10 mouse cellular contexts compared by ENCODE assay signal in the genomic region with DNA sequence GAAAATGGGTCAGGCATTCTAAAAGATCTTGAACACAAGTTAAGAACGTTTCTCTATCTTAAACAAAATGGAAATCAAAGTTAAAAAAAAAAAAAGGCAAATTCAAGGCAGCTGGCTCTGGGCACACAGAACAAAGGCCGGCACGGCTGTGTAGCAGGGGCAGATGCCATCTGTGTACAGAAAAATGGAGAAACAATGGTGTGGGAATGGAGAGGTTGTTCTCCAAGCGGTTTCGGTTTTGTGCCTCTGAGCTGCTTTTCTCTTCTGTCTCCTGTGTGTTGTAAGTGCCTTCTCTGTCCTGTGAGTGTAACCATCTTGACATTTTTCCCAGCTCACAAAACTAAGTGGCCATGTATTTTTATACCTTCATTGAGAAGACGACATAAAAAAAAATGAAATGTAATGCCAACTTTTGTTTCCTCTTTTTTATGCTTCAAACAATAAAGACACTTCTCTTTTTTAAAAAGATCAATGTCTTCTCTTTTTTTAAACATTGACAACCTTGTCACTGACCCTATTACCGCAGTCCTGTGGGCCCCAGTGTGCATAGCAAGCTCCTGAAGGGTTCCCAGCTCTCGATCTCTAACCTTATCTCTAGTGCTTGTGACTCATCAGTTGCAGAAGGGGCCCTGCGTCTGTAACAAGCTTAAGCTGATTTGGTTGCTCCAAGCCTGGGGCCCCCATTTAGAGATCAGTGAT.
A peak's percentile ranks its signal among the peaks of the same experiment; 100 is the strongest.
DNase-seq lines count a peak whose midpoint lies in the region; ATAC-seq and TF ChIP-seq lines count a peak whose summit lies in the region.
"Had no signal": no experiment of that assay in that cellular context is flagged by ENCODE, and none has a peak within 500 bp of the region (broad histone marks: within the 10 kb centered on the region; RNA-seq: fewer than 3 reads in every experiment).

No protein-coding gene starts in this region.

- no peak for TF ChIP-seq CTCF in bone marrow, adult 2 months (IDR thresholded peaks at IDR 0.05; ENCODE audit: control insufficient read depth, insufficient read depth, low read length)

- peaks cover 5% of the 10 kb centered on the region for H3K4me1 ChIP-seq in bone marrow, adult 2 months (ENCODE audit: control insufficient read depth, insufficient read depth, low read length)
- H3K4me1 ChIP-seq in hindbrain, embryonic 13.5 days (replicated peaks): peaks cover 15% of the 10 kb centered on the region
- H3K4me1 ChIP-seq in midbrain, embryonic 12.5 days: peaks cover 13% of the 10 kb centered on the region

- 18% methylated on average over 9 of the region's 9 CpGs for WGBS in bone marrow, adult 2 months
- WGBS in hindbrain, embryonic 13.5 days: 34% methylated on average over 9 of the region's 9 CpGs
- WGBS in midbrain, embryonic 12.5 days: 51% methylated on average over 9 of the region's 9 CpGs

- no peaks in the 10 kb centered on the region for H3K9me3 ChIP-seq in hindbrain, embryonic 13.5 days
- no peaks in the 10 kb centered on the region for H3K9me3 ChIP-seq in midbrain, embryonic 12.5 days

- no peak for TF ChIP-seq POLR2A in bone marrow, adult 2 months (IDR thresholded peaks at IDR 0.05; ENCODE audit: borderline replicate concordance, control insufficient read depth, low read depth, low read length)

- H3K27me3 ChIP-seq in hindbrain, embryonic 13.5 days: no peaks in the 10 kb centered on the region
- no peaks in the 10 kb centered on the region for H3K27me3 ChIP-seq in midbrain, embryonic 12.5 days

- H3K9ac ChIP-seq in hindbrain, embryonic 13.5 days: no peak overlapping the region
- H3K9ac ChIP-seq in midbrain, embryonic 12.5 days (replicated peaks): no peak overlapping the region

- 0 out of 2 replicates have a peak overlapping the region, but pooled peaks have one; percentile 3 for H3K27ac ChIP-seq in bone marrow, adult 2 months (ENCODE audit: control insufficient read depth, insufficient read depth, low read depth, low read length, poor library complexity)
- peak overlapping the region; percentile 35; the same call in 1 of the 2 replicates for H3K27ac ChIP-seq in hindbrain, embryonic 13.5 days
- H3K27ac ChIP-seq in midbrain, embryonic 12.5 days (replicated peaks): peak overlapping the region; percentile 56
- H3K27ac ChIP-seq: left cerebral cortex, adult 2 months had no signal

- no peak overlapping the region for H3K4me3 ChIP-seq in bone marrow, adult 2 months (replicated peaks; ENCODE audit: control insufficient read depth, low read depth, low read length)
- no peak overlapping the region for H3K4me3 ChIP-seq in hindbrain, embryonic 13.5 days
- H3K4me3 ChIP-seq in midbrain, embryonic 12.5 days: no peak overlapping the region
- H3K4me3 ChIP-seq: left cerebral cortex, adult 2 months had no signal

- peak; percentile 73; the same call in 1 of the 2 replicates for ATAC-seq in hindbrain, embryonic 13.5 days (ENCODE audit: low FRiP score)
- ATAC-seq in midbrain, embryonic 12.5 days (ENCODE audit: low FRiP score, low read depth): peak; percentile 80

- H3K36me3 ChIP-seq in hindbrain, embryonic 13.5 days: peaks cover 2% of the 10 kb centered on the region; the same call in 1 of the 2 replicates
- H3K36me3 ChIP-seq in midbrain, embryonic 12.5 days: 0 out of 2 replicates have a peak, but pooled peaks cover 2% of the 10 kb centered on the region

- no peak overlapping the region for H3K4me2 ChIP-seq in hindbrain, embryonic 13.5 days
- H3K4me2 ChIP-seq in midbrain, embryonic 12.5 days (replicated peaks): no peak overlapping the region

- DNase-seq in CD4-positive helper T cell, adult 2 months (ENCODE audit: low read depth, low spot score): peak; percentile 49
- DNase-seq in layer of hippocampus, adult 9-11 months: no peak
- no peak for DNase-seq in cerebellum, postnatal 36 days
- DNase-seq in cerebellum, postnatal 10 days: no peak
- DNase-seq: cerebellum, adult 9-11 months; lung, postnatal 4 days had no signal

Comparison
In these comparisons a context has a peak if more than half of its experiments do, and no peak if none do; other contexts are left out.
1. H3K27ac ChIP-seq: peak in every context shown above with its lines; median percentile 56 in midbrain, embryonic 12.5 days; 35 in hindbrain, embryonic 13.5 days; 3 in bone marrow, adult 2 months.